Mouse (Mus musculus) heart, postnatal 0 days (tissue): ENCODE results near the gene Med19.

Experiments
- CTCF ChIP-seq: IDR thresholded peaks from 2 replicates; pipeline ENCODE4 v1.5.1; 2016; ENCODE audit warnings: antibody characterized with exemption, control low read depth, low read depth
- EP300 ChIP-seq: IDR thresholded peaks from 2 replicates; pipeline ENCODE4 v1.6.1; 2016; ENCODE audit warnings: antibody characterized with exemption, low read depth

- TF ChIP-seq CTCF = no peak
- TF ChIP-seq EP300 = no peak
Observed at GRCm38 (mm10) chr2:84716423-84717355, 38.5 kb downstream of the Med19 start.
